Mouse (Mus musculus) C2C12 (cell line): ENCODE results near the gene Slc2a4.

Experiments
- CEBPB ChIP-seq: IDR thresholded peaks from one replicate; pipeline ENCODE4 v1.6.1; 2011; ENCODE audit warnings: low read depth, mild to moderate bottlenecking, control low read depth, moderate library complexity
- CTCF ChIP-seq: IDR thresholded peaks from one replicate; pipeline ENCODE4 v1.5.1; 2011; ENCODE audit not compliant: control insufficient read depth, insufficient read depth, insufficient read length
- FOSL1 ChIP-seq: IDR thresholded peaks from one replicate; pipeline ENCODE4 v1.8.0; 2011; ENCODE audit warnings: mild to moderate bottlenecking, low read length; ENCODE audit not compliant: poor library complexity, insufficient read depth, severe bottlenecking
- MAX ChIP-seq: IDR thresholded peaks from one replicate; pipeline ENCODE4 v1.6.1; 2011; ENCODE audit warnings: mild to moderate bottlenecking, control low read depth
- MYOD1 ChIP-seq: IDR thresholded peaks from one replicate; pipeline ENCODE4 v1.6.1; 2011; ENCODE audit warnings: low read depth; ENCODE audit not compliant: control insufficient read depth, insufficient read length
- MYOG ChIP-seq: IDR thresholded peaks from one replicate; pipeline ENCODE4 v1.6.1; 2011; ENCODE audit not compliant: control insufficient read depth, insufficient read length; ENCODE audit errors: extremely low read depth
- USF1 ChIP-seq: IDR thresholded peaks from one replicate; pipeline ENCODE4 v1.6.1; 2011; ENCODE audit warnings: low read depth, mild to moderate bottlenecking, control low read depth, moderate library complexity

DNA sequence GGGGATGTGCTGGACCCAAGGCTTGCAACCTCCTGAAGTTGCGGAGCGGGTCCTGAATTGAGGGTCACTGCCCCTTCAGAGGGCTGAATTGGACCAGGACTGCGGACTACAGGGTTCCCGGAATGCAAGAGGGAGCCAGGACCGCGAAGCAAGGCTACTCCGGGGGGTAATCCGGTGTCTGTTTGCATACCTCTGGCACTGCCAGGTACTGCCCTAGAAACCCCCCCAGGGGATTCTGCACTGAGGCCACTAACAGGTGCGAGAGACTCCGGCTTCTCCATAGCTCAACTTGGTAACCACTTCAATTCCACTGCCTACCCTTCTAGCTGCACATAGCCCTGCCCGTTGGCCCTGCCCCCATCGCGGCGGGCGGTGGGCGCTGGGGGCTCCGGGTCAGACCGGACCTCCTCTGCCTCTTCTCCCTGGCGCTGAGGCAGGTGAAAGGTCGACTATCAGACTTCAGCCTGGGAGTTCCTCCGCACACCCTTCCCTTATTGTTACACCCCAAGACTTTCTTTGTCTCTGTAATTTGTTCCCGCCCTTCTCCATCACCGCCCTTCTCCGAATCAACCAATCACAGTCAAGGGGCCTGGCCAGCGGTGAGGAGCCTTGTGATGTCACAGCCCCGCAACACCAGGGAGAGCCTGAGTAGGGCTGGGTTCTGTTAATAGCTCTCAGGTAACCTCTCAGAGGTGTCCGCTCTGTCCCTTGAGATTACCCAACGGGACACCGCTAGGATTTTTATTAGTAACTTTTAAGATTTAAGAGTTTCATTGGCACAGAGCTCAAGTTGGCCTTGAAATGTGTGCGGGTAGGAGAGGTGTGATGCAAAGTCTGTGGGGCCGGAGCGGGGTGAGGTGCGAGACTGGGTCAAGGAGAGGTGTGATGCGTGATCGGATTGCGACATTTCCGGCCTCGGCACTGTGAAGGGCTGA, 47.2 kb downstream of the Slc2a4 start, which contains the start of the genes 2810408A11Rik and Neurl4:
- TF ChIP-seq MAX = peak; percentile 6
- no peak for TF ChIP-seq CTCF
- no peak for TF ChIP-seq FOSL1
- TF ChIP-seq MYOD1 = no peak
- no peak for TF ChIP-seq USF1
- TF ChIP-seq MYOG = no peak
- TF ChIP-seq CEBPB = peak; percentile 80
